Mouse (Mus musculus) layer of hippocampus, adult 8-10 months (tissue): ENCODE measurements around the gene Otof. TPM values are rescaled to one million over a fixed set of nuclear protein-coding genes. Genes with fewer than 3 reads are reported as not detected.

Experiments
- DNase-seq, 2 experiments: peaks; one replicate each; pipeline ENCODE4 v3.0.0; 2022; ENCODE audit warnings: low spot score in 2 of 2
- total RNA-seq, 4 experiments: library from RNA; stranded (reverse); gene quantifications; 2 replicates each; pipeline ENCODE4 v1.2.4; 2022

Otof gene
- total RNA-seq, 4 experiments from 2014 or later: 3.3 to 4.4 (median 3.7) TPM

DNA sequence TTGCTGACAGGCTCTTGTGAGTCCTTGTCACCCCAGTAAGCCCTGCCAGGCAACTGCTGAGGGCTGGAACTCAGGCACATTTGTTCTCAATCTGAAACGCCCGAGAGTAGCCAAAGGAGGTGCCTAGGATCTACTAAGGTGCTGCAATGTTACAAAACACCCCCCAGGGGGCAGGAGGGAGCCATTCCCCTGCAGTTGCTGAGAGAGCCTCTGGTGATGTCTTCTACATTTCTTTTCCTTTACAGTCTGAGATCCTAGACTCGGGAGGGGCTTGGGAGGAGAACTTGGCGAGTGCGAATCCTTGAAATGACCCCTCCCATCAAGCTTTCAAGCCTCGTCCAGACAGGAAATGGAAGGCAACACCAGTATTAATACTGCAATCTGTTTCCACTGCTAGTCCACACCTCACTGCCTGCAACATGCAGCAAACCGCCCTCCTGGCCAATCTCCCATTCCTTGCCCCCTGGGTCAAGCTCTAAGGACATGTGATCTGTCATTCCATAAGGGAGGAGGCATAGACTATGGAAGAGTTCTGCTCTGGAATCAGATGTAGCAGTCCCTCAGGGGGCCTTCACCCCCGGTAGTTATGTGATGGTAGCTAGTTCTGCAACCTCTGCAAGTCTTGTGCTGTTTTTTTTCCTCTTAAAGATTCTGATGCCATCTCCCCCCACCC is 38.0 kb downstream of the Otof start:
- peak in 1 of 2 experiments; percentile 12 for DNase-seq

DNA sequence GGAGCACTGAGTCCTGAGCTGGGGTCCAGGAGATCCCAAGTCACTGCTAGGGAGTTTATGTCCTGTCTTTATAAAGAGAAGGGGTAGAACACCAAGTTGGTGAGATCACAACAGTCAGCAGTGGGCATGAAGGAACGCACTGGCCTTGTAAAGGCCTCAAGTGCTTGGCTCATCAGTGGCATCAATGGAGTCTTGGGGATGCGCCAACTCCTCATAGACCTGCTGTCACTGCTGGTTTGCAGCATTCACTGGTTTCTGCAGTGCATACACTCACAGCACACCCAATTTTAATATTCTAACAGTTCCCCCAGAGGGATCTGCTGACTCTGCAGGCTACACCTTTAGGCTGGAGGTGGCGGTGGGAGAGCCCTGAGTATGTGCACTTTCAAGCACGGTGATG is 38.6 kb downstream of the Otof start:
- DNase-seq: no peak

DNA sequence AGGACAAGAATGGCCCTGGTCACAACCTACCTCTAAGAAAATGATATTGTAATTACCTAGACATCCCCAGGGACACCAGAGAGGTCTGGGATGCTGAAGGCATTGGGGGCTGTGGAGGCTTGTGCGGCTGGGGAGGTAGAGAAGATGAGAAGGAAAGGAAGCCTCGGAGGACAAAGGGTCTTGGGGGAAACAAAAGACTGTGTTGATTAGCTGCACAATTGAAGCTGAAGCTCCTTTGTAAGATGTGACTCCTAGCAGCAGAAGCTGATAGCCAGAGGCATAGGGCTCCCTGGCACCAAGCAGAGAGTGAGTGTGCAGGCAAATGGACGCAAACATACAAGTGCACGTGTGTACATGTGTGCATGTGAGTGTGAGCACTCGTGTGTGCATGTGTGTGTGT is 45.1 kb downstream of the Otof start:
- no peak for DNase-seq

- DNase-seq: no peak
Observed at GRCm38 (mm10) chr5:30415876-30416275, 45.9 kb downstream of the Otof start.

GRCm38 (mm10) chr5:30415381-30415780 is 46.4 kb downstream of the Otof start:
- no peak for DNase-seq

DNA sequence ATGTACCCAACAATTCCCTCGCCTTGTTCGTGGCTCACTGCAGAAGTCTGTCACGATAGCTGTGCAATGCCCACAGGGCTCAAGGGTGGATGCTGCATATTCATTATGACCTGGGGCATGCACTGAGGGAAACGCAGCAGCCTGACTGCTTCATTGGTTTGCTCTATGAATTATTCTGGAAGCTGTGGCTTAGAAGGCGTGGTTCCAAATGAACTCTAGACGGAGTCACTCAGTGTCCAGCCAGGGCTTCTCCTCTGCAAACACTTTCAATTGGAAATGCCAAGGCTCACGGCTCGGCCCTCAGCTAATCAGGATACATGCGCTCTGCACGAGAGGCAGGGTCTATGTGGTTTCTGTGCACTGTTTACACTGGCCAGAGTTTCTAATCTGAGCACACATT is 50.2 kb downstream of the Otof start:
- DNase-seq: no peak

GRCm38 (mm10) chr5:30406876-30407275 is 54.9 kb downstream of the Otof start:
- DNase-seq: no peak

GRCm38 (mm10) chr5:30401165-30401564 is 60.6 kb downstream of the Otof start:
- DNase-seq: peak in 1 of 2 experiments; percentile 26

DNA sequence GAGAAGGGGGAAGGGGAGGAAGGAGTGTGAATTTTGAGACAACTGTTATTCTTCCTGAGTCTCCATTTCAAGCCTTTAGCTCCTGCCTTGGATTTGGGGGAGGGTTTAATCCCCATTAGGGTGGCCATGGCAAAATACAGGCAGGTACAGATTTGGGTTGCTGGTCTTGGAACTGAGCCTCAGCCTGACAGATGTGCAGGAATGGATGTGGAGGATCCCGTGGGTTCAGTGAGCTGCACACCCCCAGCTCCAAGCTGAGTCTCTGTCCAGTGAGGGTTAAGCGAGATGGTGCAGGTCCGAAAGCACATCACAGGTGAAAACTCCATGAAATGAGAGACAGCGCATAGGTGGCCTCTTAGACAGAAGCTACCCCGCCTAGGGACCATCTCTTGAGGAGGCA is 61.2 kb downstream of the Otof start:
- DNase-seq: no peak

DNA sequence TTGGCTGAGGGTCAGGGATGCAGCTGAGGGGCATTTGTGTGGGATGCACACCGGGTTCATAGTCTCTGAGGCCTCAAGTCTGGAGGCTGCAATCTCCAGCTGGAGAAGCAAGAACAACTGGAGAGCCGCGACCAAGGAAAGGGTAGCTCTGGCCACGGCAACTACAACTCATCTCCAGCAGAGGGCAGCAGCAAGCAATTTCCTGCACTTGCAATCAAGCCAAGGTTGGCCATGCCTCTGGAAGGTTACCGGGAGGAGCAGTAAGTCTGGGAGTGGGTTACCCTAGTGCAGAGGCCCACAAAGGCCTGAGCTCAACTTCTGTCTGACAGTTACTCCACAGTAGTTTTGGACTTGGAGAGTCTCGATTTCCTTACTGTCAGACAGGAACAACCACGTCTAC is 70.3 kb downstream of the Otof start:
- DNase-seq: peak in 1 of 2 experiments; percentile 61

DNA sequence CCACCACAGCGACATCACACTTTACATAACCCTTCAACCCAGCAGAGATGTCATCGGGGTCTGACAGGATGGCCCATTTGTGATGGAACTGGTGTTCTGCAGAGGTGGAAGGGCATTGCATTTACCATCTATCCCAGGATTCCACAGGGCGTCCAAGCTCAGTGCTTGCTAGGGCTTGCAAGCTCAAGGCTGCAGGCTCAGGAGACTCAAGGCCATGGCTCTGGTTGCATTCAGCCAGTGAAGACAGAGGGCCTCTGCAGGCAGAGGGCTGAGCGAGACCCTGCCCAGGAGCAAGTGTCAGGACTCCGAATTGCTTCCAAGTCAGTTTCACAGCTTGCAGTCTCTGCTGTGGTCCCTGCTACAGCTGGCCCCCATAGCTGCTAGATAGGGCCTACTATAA is 71.9 kb downstream of the Otof start:
- DNase-seq: no peak

DNA sequence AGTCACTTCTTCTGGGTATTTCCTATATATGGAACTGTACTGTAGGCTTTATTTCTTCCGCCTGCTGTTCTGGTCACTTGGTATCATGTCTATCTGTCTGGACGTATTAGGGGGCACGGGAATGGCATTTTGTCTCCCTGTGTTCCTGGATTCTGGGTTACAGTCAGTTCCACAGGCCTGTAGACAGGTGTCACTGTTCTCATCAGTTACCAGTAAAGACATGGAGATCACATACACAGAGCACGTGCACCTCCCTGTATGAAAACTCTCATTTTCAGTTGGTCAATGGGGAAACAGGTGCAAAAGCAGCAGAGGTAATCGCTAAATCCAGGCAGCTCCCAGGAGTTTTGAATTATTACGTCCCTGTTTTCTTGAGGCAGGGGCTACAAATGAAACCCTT is 74.0 kb downstream of the Otof start:
- DNase-seq: no peak

GRCm38 (mm10) chr5:30382876-30383275 is 78.9 kb downstream of the Otof start:
- DNase-seq: no peak

GRCm38 (mm10) chr5:30369426-30369825 is 92.3 kb downstream of the Otof start:
- DNase-seq: no peak

- DNase-seq: no peak
Observed at GRCm38 (mm10) chr5:30367405-30367804, 94.3 kb downstream of the Otof start.

GRCm38 (mm10) chr5:30358436-30359099 is 103.2 kb downstream of the Otof start:
- no peak for DNase-seq

DNA sequence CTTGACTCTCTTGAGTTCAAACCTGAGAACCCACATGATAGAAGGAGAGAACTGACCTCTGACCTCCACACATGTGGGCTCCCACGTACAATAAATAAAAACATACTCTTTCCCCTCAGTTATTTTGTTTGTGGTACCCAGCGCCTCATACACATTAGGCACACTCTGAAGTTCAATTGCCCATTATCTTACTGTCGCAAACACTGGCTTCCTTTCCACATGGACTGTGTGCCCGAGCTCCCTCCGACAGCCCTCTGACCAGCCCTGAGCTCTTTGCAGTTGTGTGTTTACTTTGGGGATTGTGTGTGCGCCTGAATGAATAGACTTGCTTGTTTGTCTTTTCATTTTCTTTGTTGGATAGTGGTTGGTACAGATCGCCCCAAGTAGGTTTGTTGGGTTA is 105.1 kb downstream of the Otof start:
- DNase-seq: no peak

DNA sequence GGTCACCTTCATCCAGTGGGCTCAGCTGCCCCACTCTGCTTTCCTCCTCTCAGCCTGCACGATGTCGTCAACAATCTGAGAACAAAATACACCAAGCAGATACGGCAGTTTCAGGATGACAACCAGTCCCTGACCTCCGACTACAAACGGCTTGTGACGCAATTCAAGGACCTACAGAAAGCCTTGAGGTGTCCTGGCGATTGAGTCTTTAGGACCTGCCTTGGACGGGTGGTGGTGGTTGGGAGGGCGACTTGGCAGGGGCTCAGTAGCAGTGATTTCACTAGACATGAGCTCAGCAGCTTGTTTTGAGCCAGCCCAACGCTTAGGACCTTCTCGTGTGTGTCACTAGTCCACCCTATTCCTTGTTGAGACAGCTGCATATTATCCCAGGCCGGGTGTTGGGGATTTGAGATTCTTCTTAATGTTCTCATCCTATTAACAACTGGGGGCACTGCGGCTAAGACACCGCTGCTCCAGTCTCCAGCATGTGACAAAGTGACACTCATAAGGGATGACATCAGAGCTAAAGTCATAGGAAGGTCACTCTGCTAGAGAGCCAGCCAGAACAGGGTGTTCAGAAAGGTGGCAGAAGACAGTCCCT is 106.1 kb downstream of the Otof start:
- DNase-seq: no peak

- DNase-seq: no peak
Observed at GRCm38 (mm10) chr5:30355114-30355513, 106.6 kb downstream of the Otof start.

DNA sequence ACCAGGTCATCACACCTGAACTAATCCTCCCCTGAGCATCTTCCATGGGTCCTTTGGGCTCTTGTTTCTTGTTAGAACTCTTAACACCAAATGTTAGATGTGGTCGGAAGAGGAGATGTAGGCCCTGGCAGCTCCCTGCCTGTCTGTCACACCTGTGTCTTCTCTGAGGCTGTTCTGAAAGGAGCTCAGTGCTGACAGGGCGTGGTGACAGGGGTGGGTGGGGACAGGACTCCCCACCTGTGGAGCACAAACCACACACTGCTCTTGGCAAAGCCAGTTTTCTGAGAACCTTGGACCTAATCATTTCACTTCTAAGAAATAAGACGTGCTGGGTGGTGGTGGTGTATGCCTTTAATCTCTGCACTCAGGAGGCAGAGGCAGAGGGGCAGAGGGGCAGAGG is 108.1 kb downstream of the Otof start:
- no peak for DNase-seq

DNA sequence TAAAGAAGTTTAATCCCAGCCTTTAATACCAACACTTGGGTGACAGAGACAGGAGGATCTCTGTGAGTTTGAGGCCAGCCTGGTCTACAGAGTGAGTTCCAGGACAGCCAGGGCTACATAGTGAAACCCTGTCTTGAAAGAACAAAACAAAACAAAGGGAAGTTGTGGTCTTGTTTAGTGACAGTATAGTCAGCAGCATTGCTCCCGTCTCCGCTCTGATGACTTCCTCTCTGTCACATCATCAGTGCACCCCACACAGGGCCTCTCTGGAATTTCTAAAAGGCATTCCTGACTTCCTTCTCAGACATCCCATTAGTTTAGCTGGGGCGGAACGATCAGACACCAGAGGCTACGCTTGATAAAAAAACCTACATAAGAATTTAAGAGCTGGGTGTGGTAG is 117.8 kb downstream of the Otof start:
- no peak for DNase-seq

DNA sequence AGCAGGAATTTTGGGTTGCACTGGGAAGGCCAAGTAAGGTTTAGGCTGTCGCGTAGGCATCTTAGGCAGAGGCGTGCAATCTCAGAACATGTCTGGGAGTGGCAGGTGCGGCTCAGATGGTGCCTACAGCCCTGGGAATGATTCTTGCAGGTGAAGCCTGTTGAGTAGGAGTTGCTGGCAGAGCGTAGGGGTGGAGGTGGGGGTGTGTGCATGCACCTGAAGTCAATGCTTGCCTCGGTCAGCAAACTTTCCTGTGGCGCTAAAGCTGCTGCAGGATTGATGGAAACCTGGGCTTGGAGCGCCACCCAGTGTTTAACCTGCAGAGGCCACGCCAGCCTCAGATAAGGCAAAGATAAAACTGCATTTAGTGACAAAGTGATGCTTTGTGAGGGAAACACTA is 118.6 kb downstream of the Otof start:
- DNase-seq: peak; percentile 45 to 48

GRCm38 (mm10) chr5:30342601-30343015 is 119.1 kb downstream of the Otof start:
- peak in 1 of 2 experiments; percentile 15 for DNase-seq
